In genomic region chr12:108311741-108312290, GRCm38 (mm10) we compare ENCODE assay signal across 18 mouse cellular contexts. TPM values are rescaled to one million over a fixed set of nuclear protein-coding genes. Genes with fewer than 3 reads are reported as not detected.
DNase-seq lines count a peak whose midpoint lies in the region; ATAC-seq and TF ChIP-seq lines count a peak whose summit lies in the region.
"Had no signal": no experiment of that assay in that cellular context is flagged by ENCODE, and none has a peak within 500 bp of the region (broad histone marks: within the 10 kb centered on the region; RNA-seq: fewer than 3 reads in every experiment).

No protein-coding gene starts in this region.

- ATAC-seq in hindbrain, embryonic 14.5 days (ENCODE audit: low FRiP score), result no peak
- ATAC-seq in midbrain, embryonic 16.5 days, result no peak
- ATAC-seq in G1E (ENCODE audit: extremely low read depth, insufficient number of reproducible peaks, low FRiP score, poor library complexity, severe bottlenecking), result no peak
- ATAC-seq: forebrain, embryonic 15.5 days; hindbrain, postnatal 0 days had no signal

- peaks cover 42% of the 10 kb centered on the region for H3K27me3 ChIP-seq in hindbrain, embryonic 10.5 days (ENCODE audit: insufficient read depth, poor library complexity, severe bottlenecking)
- no peaks in the 10 kb centered on the region for H3K27me3 ChIP-seq in hindbrain, embryonic 14.5 days (ENCODE audit: control insufficient read depth, insufficient read depth, low read length)
- peaks cover 37% of the 10 kb centered on the region for H3K27me3 ChIP-seq in midbrain, embryonic 10.5 days (ENCODE audit: low read depth, poor library complexity, severe bottlenecking)
- no peaks in the 10 kb centered on the region for H3K27me3 ChIP-seq in midbrain, embryonic 16.5 days (ENCODE audit: control insufficient read depth, insufficient read depth, low read depth, low read length)
- H3K27me3 ChIP-seq in G1E (ENCODE audit: insufficient read depth, low read length), result peaks cover 5% of the 10 kb centered on the region; the same call in 1 of the 2 replicates
- H3K27me3 ChIP-seq: forebrain, embryonic 15.5 days had no signal

- peak overlapping the region; percentile 85 for H3K27ac ChIP-seq in hindbrain, embryonic 10.5 days
- no peak overlapping the region for H3K27ac ChIP-seq in hindbrain, embryonic 14.5 days
- peak overlapping the region; percentile 72 for H3K27ac ChIP-seq in midbrain, embryonic 10.5 days (replicated peaks)
- no peak overlapping the region for H3K27ac ChIP-seq in midbrain, embryonic 16.5 days (ENCODE audit: low read length)
- H3K27ac ChIP-seq: embryonic facial prominence, embryonic 15.5 days; forebrain, embryonic 15.5 days; hindbrain, embryonic 12.5 days; hindbrain, postnatal 0 days had no signal

- H3K4me2 ChIP-seq in hindbrain, embryonic 14.5 days (replicated peaks), result no peak overlapping the region
- H3K4me2 ChIP-seq in midbrain, embryonic 16.5 days (ENCODE audit: low read length), result no peak overlapping the region
- H3K4me2 ChIP-seq: embryonic facial prominence, embryonic 15.5 days; forebrain, embryonic 15.5 days; heart, embryonic 12.5 days; hindbrain, embryonic 12.5 days had no signal

- no peak overlapping the region for H3K4me3 ChIP-seq in hindbrain, embryonic 10.5 days
- H3K4me3 ChIP-seq in hindbrain, embryonic 14.5 days (replicated peaks; ENCODE audit: low read length), result no peak overlapping the region
- H3K4me3 ChIP-seq in midbrain, embryonic 10.5 days, result no peak overlapping the region
- no peak overlapping the region for H3K4me3 ChIP-seq in midbrain, embryonic 16.5 days (ENCODE audit: low read depth, low read length)
- H3K4me3 ChIP-seq in G1E (ENCODE audit: low read depth, low read length), result peak overlapping the region; percentile 18; the same call in 1 of the 2 replicates
- H3K4me3 ChIP-seq: embryonic facial prominence, embryonic 15.5 days; erythroblast, embryonic 14.5 days; forebrain, embryonic 15.5 days; heart, embryonic 12.5 days; hindbrain, embryonic 12.5 days had no signal

- peaks cover 80% of the 10 kb centered on the region for H3K4me1 ChIP-seq in hindbrain, embryonic 10.5 days (replicated peaks)
- H3K4me1 ChIP-seq in hindbrain, embryonic 14.5 days (replicated peaks; ENCODE audit: control insufficient read depth, insufficient read depth, low read length), result peaks cover 4% of the 10 kb centered on the region; the same call in 1 of the 2 replicates
- H3K4me1 ChIP-seq in midbrain, embryonic 10.5 days, result peaks cover 80% of the 10 kb centered on the region
- H3K4me1 ChIP-seq in midbrain, embryonic 16.5 days (ENCODE audit: control insufficient read depth, insufficient read depth, low read length), result no peaks in the 10 kb centered on the region; the same call in 1 of the 2 replicates
- no peaks in the 10 kb centered on the region for H3K4me1 ChIP-seq in G1E (ENCODE audit: insufficient read depth, low read depth, low read length)
- H3K4me1 ChIP-seq: embryonic facial prominence, embryonic 15.5 days had no signal

- no peaks in the 10 kb centered on the region for H3K9me3 ChIP-seq in hindbrain, embryonic 10.5 days
- H3K9me3 ChIP-seq in hindbrain, embryonic 14.5 days (ENCODE audit: control insufficient read depth, low read length), result no peaks in the 10 kb centered on the region
- H3K9me3 ChIP-seq in midbrain, embryonic 10.5 days (replicated peaks), result no peaks in the 10 kb centered on the region
- H3K9me3 ChIP-seq in midbrain, embryonic 16.5 days (replicated peaks; ENCODE audit: control insufficient read depth, low read length, poor library complexity, severe bottlenecking), result no peaks in the 10 kb centered on the region
- peaks cover 90% of the 10 kb centered on the region for H3K9me3 ChIP-seq in G1E (replicated peaks)
- H3K9me3 ChIP-seq: embryonic facial prominence, embryonic 15.5 days; forebrain, embryonic 15.5 days; heart, embryonic 12.5 days; hindbrain, embryonic 12.5 days had no signal

- no peak for TF ChIP-seq CTCF in G1E (IDR thresholded peaks at IDR 0.05; ENCODE audit: low read depth, low read length)

- no peak for DNase-seq in hindbrain, embryonic 10.5 days (ENCODE audit: low spot score)
- no peak for DNase-seq in hindbrain, embryonic 14.5 days (ENCODE audit: low spot score)
- no peak for DNase-seq in midbrain, embryonic 10.5 days (ENCODE audit: low spot score)
- no peak for DNase-seq in G1E (ENCODE audit: low spot score)
- no peak for DNase-seq in urinary bladder, postnatal 36 days (ENCODE audit: low spot score in 2 of 2)
- DNase-seq: adrenal gland, adult 8-10 months; cerebellum, adult 2 months; cerebellum, postnatal 10 days; gastrocnemius, postnatal 10 days; heart, postnatal 36 days had no signal

- H3K36me3 ChIP-seq in hindbrain, embryonic 10.5 days, result no peaks in the 10 kb centered on the region
- H3K36me3 ChIP-seq in hindbrain, embryonic 14.5 days (replicated peaks; ENCODE audit: control insufficient read depth, insufficient read depth), result no peaks in the 10 kb centered on the region
- H3K36me3 ChIP-seq in midbrain, embryonic 10.5 days, result peaks cover 11% of the 10 kb centered on the region
- H3K36me3 ChIP-seq in midbrain, embryonic 16.5 days (ENCODE audit: control insufficient read depth, insufficient read depth, low read length), result no peaks in the 10 kb centered on the region
- H3K36me3 ChIP-seq in G1E (replicated peaks), result no peaks in the 10 kb centered on the region
- H3K36me3 ChIP-seq: embryonic facial prominence, embryonic 15.5 days; forebrain, embryonic 15.5 days; heart, embryonic 12.5 days; hindbrain, embryonic 12.5 days had no signal

- WGBS in hindbrain, embryonic 10.5 days, result 84% methylated on average over 27 of the region's 27 CpGs
- WGBS in hindbrain, embryonic 14.5 days, result 85% methylated on average over 27 of the region's 27 CpGs
- WGBS in midbrain, embryonic 10.5 days, result 90% methylated on average over 27 of the region's 27 CpGs
- 90% methylated on average over 27 of the region's 27 CpGs for WGBS in midbrain, embryonic 16.5 days

- no peak overlapping the region for H3K9ac ChIP-seq in hindbrain, embryonic 14.5 days
- no peak overlapping the region for H3K9ac ChIP-seq in midbrain, embryonic 16.5 days (ENCODE audit: low read depth, low read length)
- H3K9ac ChIP-seq: embryonic facial prominence, embryonic 15.5 days; forebrain, embryonic 15.5 days; heart, embryonic 12.5 days; hindbrain, embryonic 12.5 days had no signal

RNA-seq across cellular contexts. Expression of gene Hhipl1, which starts 5.7 kb away (rescaled TPM):
- polyA plus RNA-seq in hindbrain, embryonic 10.5 days (2016; fragmentation: Nextera tagmentation; extraction: Ambion mirVana), result 3.0 and 3.2 TPM in 2 replicates
- polyA plus RNA-seq in hindbrain, embryonic 14.5 days (2014; fragmentation: Nextera tagmentation; extraction: Ambion mirVana), result 1.8 and 1.9 TPM in 2 replicates
- 3.7 and 5.1 TPM in 2 replicates for polyA plus RNA-seq in midbrain, embryonic 10.5 days (2016; fragmentation: Nextera tagmentation; extraction: Ambion mirVana)
- polyA plus RNA-seq in midbrain, embryonic 16.5 days (2015; fragmentation: Nextera tagmentation; extraction: Ambion mirVana), result 2.7 and 2.9 TPM in 2 replicates
- total RNA-seq in G1E (2014; fragmentation: Nextera tagmentation), result not detected in 2 replicates
- 0.05 and 0.06 TPM in 2 replicates for total RNA-seq in G1E (2017)
- polyA plus RNA-seq in G1E (2012), result not detected in 2 replicates
- total RNA-seq: CH12.LX had no signal
- polyA plus RNA-seq: erythroblast, embryonic 14.5 days had no signal

RNA-seq across cellular contexts. Expression of gene Cyp46a1, which starts 22.4 kb away (rescaled TPM):
- polyA plus RNA-seq in hindbrain, embryonic 10.5 days (2016; fragmentation: Nextera tagmentation; extraction: Ambion mirVana), result 17.8 and 19.1 TPM in 2 replicates
- polyA plus RNA-seq in hindbrain, embryonic 14.5 days (2014; fragmentation: Nextera tagmentation; extraction: Ambion mirVana), result 22.7 and 23.5 TPM in 2 replicates
- 17.5 and 19.4 TPM in 2 replicates for polyA plus RNA-seq in midbrain, embryonic 10.5 days (2016; fragmentation: Nextera tagmentation; extraction: Ambion mirVana)
- 28.1 and 36.2 TPM in 2 replicates for polyA plus RNA-seq in midbrain, embryonic 16.5 days (2015; fragmentation: Nextera tagmentation; extraction: Ambion mirVana)
- total RNA-seq in G1E (2014; fragmentation: Nextera tagmentation) (not detected in 2 replicates), G1E (2017) (0.23 and 0.55 TPM in 2 replicates)
- not detected in 2 replicates for polyA plus RNA-seq in G1E (2012)
- total RNA-seq: CH12.LX had no signal
- polyA plus RNA-seq: erythroblast, embryonic 14.5 days had no signal

RNA-seq across cellular contexts. Expression of gene Ccdc85c, which starts 36.6 kb away (rescaled TPM):
- polyA plus RNA-seq in hindbrain, embryonic 10.5 days (2016; fragmentation: Nextera tagmentation; extraction: Ambion mirVana), result 14.3 and 16.0 TPM in 2 replicates
- 13.9 and 16.5 TPM in 2 replicates for polyA plus RNA-seq in hindbrain, embryonic 14.5 days (2014; fragmentation: Nextera tagmentation; extraction: Ambion mirVana)
- polyA plus RNA-seq in midbrain, embryonic 10.5 days (2016; fragmentation: Nextera tagmentation; extraction: Ambion mirVana), result 12.1 and 15.5 TPM in 2 replicates
- 13.2 and 13.5 TPM in 2 replicates for polyA plus RNA-seq in midbrain, embryonic 16.5 days (2015; fragmentation: Nextera tagmentation; extraction: Ambion mirVana)
- total RNA-seq in G1E (2014; fragmentation: Nextera tagmentation) (not detected in 2 replicates), G1E (2017) (0.05 TPM in 1 of 2 replicates, not detected in the other)
- polyA plus RNA-seq in G1E (2012), result not detected in 2 replicates

RNA-seq across cellular contexts. Expression of gene Eml1, which starts 58.9 kb away (rescaled TPM):
- polyA plus RNA-seq in hindbrain, embryonic 10.5 days (2016; fragmentation: Nextera tagmentation; extraction: Ambion mirVana), result 104 and 125 TPM in 2 replicates
- polyA plus RNA-seq in hindbrain, embryonic 14.5 days (2014; fragmentation: Nextera tagmentation; extraction: Ambion mirVana), result 55.1 and 61.8 TPM in 2 replicates
- 121 and 123 TPM in 2 replicates for polyA plus RNA-seq in midbrain, embryonic 10.5 days (2016; fragmentation: Nextera tagmentation; extraction: Ambion mirVana)
- 47.6 and 57.4 TPM in 2 replicates for polyA plus RNA-seq in midbrain, embryonic 16.5 days (2015; fragmentation: Nextera tagmentation; extraction: Ambion mirVana)
- total RNA-seq in G1E (2014; fragmentation: Nextera tagmentation), result not detected in 2 replicates
- total RNA-seq in G1E (2017), result 0.05 and 0.12 TPM in 2 replicates
- polyA plus RNA-seq in G1E (2012), result not detected in 2 replicates
- total RNA-seq: CH12.LX had no signal

Comparison
In these comparisons a context has a peak if more than half of its experiments do, and no peak if none do; other contexts are left out.
1. H3K27ac ChIP-seq: peak in hindbrain, embryonic 10.5 days (single experiment) and midbrain, embryonic 10.5 days (single experiment); none in hindbrain, embryonic 14.5 days (single experiment) and midbrain, embryonic 16.5 days (single experiment).
2. RNA of gene Cyp46a1, which starts 22.4 kb away (polyA plus RNA-seq): 28.1 to 36.2 TPM in midbrain, embryonic 16.5 days, 22.7 to 23.5 TPM in hindbrain, embryonic 14.5 days, 17.8 to 19.1 TPM in hindbrain, embryonic 10.5 days and 17.5 to 19.4 TPM in midbrain, embryonic 10.5 days; not detected in G1E; every median in the first group is over 10 times any median in the second.
3. RNA of gene Ccdc85c, which starts 36.6 kb away (polyA plus RNA-seq): 13.9 to 16.5 TPM in hindbrain, embryonic 14.5 days, 14.3 to 16.0 TPM in hindbrain, embryonic 10.5 days, 13.2 to 13.5 TPM in midbrain, embryonic 16.5 days and 12.1 to 15.5 TPM in midbrain, embryonic 10.5 days; not detected in G1E; every median in the first group is over 10 times any median in the second.